Mouse (Mus musculus): ENCODE results near the gene Fbxl16.

Fbxl16 gene

GRCm38 (mm10) chr17:25808789-25809605, at the start of gene Fbxl16:
TSS of gene Fbxl16 (plus strand) at chr17:25809085.
- DNase-seq (ENCODE audit: extremely low read depth, low read depth, low spot score) = no peak

GRCm38 (mm10) chr17:25760148-25760547, 48.7 kb upstream of the Fbxl16 start:
- DNase-seq (ENCODE audit: extremely low read depth, low read depth, low spot score) = no peak

- no peak for DNase-seq (ENCODE audit: extremely low read depth, low read depth, low spot score)
Measured at GRCm38 (mm10) chr17:25761561-25761970, 47.3 kb upstream of the Fbxl16 start.

GRCm38 (mm10) chr17:25762591-25762990, 46.3 kb upstream of the Fbxl16 start:
- no peak for DNase-seq (ENCODE audit: extremely low read depth, low read depth, low spot score)

DNA sequence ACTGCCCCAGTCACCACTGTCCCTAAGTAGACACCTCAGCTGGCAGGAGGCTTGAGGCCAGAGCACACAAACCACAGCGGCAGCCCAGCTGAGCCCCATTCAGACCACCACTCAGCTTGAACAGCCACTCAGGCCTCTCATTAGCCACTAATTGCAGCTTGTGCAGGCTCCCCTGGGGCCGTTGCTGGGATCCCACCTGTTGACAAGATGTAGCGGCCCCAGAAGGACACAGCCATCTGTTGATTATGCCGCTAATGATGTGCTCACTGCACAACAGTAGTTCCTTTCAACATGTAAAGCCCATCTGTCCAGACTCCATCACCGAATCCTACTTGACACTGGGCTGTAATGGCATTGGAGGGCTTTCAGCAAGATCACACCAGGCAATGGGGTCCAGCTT, 43.0 kb upstream of the Fbxl16 start:
- no peak for DNase-seq (ENCODE audit: extremely low read depth, low read depth, low spot score)

DNA sequence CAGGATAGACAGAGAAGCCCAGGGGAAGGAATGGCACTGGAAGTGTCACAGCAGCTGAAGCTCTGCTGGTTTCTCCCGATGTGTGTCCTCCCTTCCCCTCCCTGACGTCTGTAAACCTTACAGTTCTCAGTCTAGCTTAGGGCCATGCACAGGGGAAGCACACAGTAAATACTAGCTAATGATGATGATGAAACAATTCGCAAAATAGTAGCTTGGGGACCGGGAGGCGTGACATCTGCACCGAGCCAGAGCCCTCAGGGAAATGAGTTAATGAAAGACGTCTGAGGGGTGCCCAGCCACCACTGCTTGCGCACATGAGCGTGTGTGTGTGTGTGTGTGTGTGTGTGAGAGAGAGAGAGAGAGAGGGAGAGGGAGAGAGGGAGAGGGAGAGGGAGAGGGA, 39.6 kb upstream of the Fbxl16 start:
- no peak for DNase-seq (ENCODE audit: extremely low read depth, low read depth, low spot score)

- peak; percentile 61 for DNase-seq (ENCODE audit: extremely low read depth, low read depth, low spot score)
Measured at GRCm38 (mm10) chr17:25773549-25774120, 35.2 kb upstream of the Fbxl16 start, which contains the start of gene Narfl. TSS of gene Narfl (plus strand) at chr17:25773776.

DNA sequence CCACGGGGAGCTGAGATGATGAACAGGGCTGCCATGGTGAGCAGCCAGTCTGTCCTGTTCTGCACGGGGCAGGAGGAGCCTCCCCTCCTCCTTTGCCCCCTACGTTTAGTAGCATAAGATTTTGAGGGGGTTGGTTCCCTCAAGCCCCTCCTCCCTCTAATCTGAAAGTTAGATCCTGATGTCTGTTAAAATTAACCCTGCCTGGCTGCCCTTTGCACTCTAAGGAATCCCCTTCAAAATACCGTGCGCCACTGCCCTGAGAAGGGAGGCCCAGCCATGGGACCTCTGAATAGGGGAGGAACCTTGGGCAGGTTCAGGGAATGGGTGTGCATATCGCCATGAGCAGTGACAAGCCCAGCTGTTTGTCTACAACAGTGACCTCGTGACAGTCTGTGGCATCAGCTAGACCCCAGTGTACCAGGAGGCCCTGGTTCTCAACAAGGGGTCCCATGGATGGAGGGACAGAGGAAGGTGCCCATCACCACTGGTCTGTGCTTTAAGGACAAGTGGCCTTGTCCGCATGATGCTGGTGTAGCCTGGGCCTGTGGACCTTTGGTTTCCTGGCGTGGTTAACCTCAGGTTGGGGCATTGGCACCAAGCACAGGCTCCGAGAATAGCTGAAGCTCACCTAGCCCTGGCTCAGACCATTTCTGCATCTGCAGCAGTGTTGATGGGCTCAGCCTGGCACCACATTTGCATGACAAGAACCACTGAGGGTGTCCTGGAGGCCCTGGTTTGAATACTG, 33.4 kb upstream of the Fbxl16 start:
- no peak for DNase-seq (ENCODE audit: extremely low read depth, low read depth, low spot score)

GRCm38 (mm10) chr17:25777948-25778347, 30.9 kb upstream of the Fbxl16 start:
- no peak for DNase-seq (ENCODE audit: extremely low read depth, low read depth, low spot score)

- no peak for DNase-seq (ENCODE audit: extremely low read depth, low read depth, low spot score)
Measured at GRCm38 (mm10) chr17:25781339-25781738, 27.5 kb upstream of the Fbxl16 start.

- DNase-seq (ENCODE audit: extremely low read depth, low read depth, low spot score) = no peak
Measured at GRCm38 (mm10) chr17:25783086-25783485, 25.8 kb upstream of the Fbxl16 start.

- no peak for DNase-seq (ENCODE audit: extremely low read depth, low read depth, low spot score)
Measured at GRCm38 (mm10) chr17:25783861-25784574, 24.9 kb upstream of the Fbxl16 start.

GRCm38 (mm10) chr17:25785281-25785745, 23.6 kb upstream of the Fbxl16 start, which contains the start of gene Haghl:
TSS of gene Haghl (minus strand) at chr17:25785673.
- no peak for DNase-seq (ENCODE audit: extremely low read depth, low read depth, low spot score)

DNA sequence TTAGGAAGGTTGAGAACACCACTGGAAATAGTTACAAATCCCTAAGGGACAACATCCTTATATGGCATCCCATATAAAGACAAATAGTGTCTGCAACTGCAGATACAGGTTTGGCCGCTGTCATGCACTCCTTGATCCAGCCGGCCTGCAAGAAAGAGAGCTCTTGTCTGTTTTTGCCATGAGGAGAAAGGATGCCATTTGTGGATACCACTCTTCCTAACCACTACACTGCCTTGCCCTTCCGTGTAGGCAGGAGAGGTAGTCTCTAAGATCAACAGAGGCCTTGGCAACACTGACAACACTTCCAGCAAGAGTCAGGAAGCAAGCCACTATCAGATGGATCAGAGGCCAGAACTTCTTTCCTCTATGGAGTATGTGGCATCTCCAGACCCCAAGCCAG, 22.6 kb upstream of the Fbxl16 start, which contains the start of gene Ccdc78:
TSS of gene Ccdc78 (plus strand) at position 301 of the 400 bp plus-strand sequence.
- no peak for DNase-seq (ENCODE audit: extremely low read depth, low read depth, low spot score)

DNA sequence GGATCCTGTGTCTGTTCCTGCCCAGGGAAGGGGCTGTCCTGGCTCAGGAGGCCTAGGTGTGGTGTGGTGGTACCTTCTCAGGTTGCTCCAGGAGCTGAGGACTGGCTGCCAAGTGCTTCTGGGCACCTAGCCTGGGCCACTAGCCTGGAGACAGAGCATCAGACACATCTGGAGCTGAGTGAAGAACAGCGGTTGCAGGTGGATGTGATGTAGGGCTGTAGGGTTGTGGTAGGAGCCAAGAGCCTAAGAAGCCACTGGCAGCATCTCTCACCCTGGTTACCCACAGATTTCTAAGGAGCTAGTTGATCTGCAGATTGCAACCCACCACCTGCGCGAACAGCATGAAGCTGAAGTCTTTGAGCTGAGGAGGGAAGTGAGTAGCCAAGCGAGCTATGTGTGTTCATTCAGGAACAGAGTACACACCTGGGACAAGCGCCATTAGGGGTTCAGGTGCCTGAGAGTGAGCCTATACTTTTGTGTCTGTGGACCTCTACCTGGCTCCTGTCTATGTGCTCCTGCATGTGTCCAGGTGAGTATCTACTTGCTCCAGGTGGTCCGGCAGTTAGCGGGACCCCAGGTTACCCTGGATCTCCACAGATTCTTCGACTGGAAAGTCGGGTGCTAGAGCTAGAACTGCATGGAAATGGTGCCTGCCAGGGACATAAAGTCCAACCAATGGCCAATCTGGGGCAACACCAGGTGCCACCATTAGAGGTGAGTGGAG, 21.9 kb upstream of the Fbxl16 start:
- no peak for DNase-seq (ENCODE audit: extremely low read depth, low read depth, low spot score)

- DNase-seq (ENCODE audit: extremely low read depth, low read depth, low spot score) = no peak
Measured at GRCm38 (mm10) chr17:25791320-25791842, 17.5 kb upstream of the Fbxl16 start.

DNA sequence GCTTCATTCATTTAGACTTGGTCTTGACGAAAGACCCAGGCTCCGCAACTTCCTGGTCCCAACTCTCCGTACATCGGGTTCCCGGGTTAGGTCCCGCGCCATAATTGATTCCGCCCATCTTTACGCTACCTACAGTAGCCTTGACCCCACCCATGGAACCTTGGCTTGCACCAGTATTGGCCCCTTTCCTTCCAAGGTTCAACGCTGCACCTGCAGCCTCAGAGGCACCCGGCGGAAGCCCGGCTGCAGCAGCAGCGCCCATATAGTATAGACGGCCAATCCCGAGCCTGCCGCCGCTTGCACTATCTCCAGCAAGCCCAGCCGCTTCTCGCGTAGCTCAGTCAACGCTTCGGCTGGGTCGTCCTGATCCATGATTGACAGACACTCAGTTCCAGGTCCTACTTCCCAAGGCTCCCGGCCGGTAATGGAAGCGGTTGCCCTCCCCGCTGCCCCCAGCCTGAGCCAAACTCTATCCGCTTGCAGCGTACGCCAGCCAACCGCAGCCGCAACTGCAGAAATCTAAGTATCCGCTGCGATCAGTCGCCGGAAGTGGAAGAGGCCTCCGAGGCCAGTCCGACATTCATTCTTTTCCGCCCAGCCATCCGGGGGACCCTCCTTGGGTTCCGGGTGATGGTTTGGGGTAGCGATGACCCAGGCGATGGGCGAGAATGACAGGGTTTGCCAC, 16.9 kb upstream of the Fbxl16 start:
- DNase-seq (ENCODE audit: extremely low read depth, low read depth, low spot score) = peak; percentile 19

GRCm38 (mm10) chr17:25792615-25793014, 16.3 kb upstream of the Fbxl16 start, which contains the start of gene Fam173a:
TSS of gene Fam173a (minus strand) at chr17:25792901.
- DNase-seq (ENCODE audit: extremely low read depth, low read depth, low spot score) = no peak

GRCm38 (mm10) chr17:25794197-25794596, 14.7 kb upstream of the Fbxl16 start:
- no peak for DNase-seq (ENCODE audit: extremely low read depth, low read depth, low spot score)

Data from fat pad, adult 2 months (tissue).